Mouse (Mus musculus) layer of hippocampus, adult 2 months (tissue): ENCODE data around the gene Stil. TPM values are rescaled to one million over a fixed set of nuclear protein-coding genes. Genes with fewer than 3 reads are reported as not detected.

Experiments used
- DNase-seq, 2 experiments: peaks; one replicate each; pipeline ENCODE4 v3.0.0; 2022; ENCODE audit warnings: low spot score in 2 of 2
- H3K27ac ChIP-seq: fragments of 200-600 bp; 2 replicates; pipeline ENCODE4 v1.8.1; 2022
- H3K4me3 ChIP-seq: fragments of 200-600 bp; 2 replicates; pipeline ENCODE4 v1.8.1; 2022; ENCODE audit warnings: mild to moderate bottlenecking
- CTCF ChIP-seq: fragments of 200-600 bp; conservative IDR thresholded peaks from 2 replicates; pipeline ENCODE4 v1.8.1; 2022; ENCODE audit warnings: antibody characterized with exemption, mild to moderate bottlenecking, moderate library complexity
- total RNA-seq, 2 experiments: library from RNA; stranded (reverse); gene quantifications; 2 replicates each; pipeline ENCODE4 v1.2.3; 2021

Gene Stil
- total RNA-seq, 2 experiments from 2014 or later = 0.27 to 0.69 TPM

DNA sequence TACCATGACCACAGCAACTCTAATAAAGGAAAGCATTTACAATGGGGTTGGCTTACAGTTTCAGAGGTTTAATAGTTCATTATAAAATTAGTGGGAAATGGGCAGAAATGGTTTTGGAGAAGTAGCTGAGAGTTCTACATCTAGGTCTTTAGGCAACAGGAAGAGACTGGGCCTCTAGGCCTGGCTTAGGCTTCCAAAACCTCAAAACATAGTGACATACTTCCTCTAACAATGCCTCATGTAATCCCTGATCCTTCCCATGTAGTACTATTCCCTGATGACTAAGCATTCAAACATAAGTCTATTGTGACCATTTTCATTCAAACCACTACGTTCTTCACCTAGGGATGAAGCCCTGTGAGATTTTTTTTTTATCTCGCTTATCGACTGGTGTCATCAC, 5.7 kb upstream of the Stil start:
- Histone ChIP-seq H3K4me3 (no peak overlapping the region), H3K27ac (no peak overlapping the region)
- no peak for TF ChIP-seq CTCF
- no peak for DNase-seq

DNA sequence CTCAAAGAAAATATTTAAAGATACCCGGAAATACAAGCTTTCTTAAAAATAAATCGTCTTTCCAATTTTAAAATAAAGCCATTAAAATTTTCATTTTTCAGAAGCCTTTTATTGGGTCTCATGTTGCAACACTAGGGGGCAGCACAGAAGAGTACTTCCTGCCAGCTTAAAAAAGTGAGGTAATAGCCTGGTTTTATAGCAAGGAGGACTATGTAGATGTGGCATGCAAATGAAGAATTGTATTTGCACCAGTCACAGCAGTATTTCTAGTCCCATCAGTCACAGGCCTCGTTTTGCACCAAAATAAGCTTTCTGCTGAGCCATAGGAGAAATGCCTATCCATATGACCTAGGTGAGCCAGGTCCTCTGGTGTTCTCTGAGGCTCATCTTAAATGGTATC, 2.9 kb upstream of the Stil start:
- H3K4me3 ChIP-seq = no peak overlapping the region
- DNase-seq = peak in 1 of 2 experiments; percentile 30
- no peak overlapping the region for H3K27ac ChIP-seq
- peak; percentile 86 for TF ChIP-seq CTCF

DNA sequence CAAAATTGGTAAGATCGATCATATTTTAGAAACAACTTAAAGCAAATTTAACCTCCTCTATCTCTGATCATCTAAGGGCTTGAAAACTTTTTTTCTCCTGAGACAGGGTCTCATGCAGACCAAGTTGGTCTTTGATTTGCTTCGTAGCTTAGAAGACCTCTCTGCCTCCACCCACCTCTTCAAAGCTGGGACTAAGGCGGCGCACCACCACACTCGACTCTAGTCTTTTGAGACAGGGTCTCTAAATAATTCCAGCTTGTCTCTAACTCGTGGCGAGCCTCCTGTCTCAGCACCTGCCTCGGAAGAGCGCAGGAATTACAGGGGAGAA, 550 bp upstream of the Stil start:
- Histone ChIP-seq H3K4me3 (peak overlapping the region; percentile 88), H3K27ac (peak overlapping the region; percentile 97)
- no peak for DNase-seq
- no peak for TF ChIP-seq CTCF

DNA sequence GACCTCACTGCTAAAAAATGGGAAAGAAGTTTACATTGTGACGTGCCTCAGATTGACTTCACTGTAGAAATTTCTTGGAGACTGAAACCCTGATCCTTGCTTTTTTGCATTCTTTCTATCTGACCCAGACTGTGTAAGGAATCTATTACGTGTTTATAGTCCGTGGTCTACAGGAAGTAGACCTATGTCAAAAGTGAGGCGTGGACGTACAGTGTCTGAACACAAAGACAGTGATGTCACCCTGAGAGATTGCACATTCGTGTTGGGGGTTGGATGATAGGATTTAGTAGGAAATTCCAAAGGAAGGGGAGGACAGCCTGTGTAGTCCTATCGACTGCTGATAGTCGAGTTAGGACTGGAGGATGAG, 453 bp downstream of the Stil start:
- DNase-seq = no peak
- no peak for TF ChIP-seq CTCF
- Histone ChIP-seq H3K27ac (no peak overlapping the region), H3K4me3 (peak overlapping the region; percentile 88)

DNA sequence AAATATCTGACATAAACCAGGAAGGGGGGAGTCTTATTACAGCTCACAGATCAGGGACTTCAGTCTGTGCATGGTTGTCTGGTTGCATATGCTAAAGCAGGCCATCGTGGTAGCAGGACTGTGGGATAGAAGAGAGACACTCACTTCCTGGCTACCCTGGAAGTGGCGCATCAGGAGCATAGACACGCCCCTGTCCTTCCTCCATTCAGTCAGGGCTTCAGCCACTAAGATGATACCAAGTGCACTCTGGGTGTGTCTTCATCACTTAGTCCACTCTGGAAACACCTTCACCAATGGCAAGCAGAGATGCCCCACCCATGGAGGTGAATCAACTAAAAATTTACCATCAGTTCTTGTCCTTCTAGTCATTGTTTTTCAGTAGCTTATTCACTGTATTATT, 14.3 kb downstream of the Stil start:
- TF ChIP-seq CTCF = no peak
- no peak for DNase-seq
- Histone ChIP-seq H3K27ac (no peak overlapping the region), H3K4me3 (no peak overlapping the region)

DNA sequence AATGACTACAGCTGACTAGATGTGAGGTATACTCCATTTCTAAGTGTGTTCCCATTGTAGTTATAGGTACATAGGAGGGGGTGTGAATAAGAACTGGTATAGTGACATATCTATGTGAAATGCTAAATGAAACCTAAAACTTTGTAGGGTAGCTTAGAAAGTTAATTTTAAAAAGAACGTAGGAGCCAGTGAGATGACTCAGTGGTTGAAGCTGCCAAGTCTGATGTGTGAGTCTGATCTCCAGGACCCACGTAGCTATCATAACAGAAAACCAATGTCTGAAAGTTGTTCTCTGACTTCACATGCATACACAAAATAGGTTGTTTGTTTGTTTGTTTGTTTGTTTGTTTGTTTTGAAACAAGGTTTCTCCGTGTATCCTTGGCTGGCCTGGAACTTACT, 20.0 kb downstream of the Stil start:
- no peak for DNase-seq
- no peak for TF ChIP-seq CTCF
- Histone ChIP-seq H3K4me3 (no peak overlapping the region), H3K27ac (no peak overlapping the region)

DNA sequence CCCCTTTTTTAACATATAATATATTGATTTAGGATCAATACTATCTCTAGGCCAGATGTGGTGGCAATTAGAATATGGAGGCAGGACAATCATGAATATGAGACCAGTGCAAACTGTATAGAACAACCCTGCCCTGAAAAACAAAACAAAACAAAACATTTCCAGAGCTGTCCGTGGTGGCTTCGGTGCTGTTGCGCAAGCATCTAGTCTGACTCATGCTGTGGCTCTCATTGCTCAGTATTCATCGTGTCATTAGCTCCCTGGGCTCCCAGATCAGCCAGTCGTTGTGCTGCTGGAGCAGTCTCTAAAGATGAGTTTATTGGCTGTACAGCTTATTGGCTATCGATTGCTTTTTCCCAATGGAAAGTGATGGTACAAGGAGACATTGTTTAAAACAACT, 35.1 kb downstream of the Stil start:
- DNase-seq = no peak
- Histone ChIP-seq H3K27ac (no peak overlapping the region), H3K4me3 (no peak overlapping the region)
- no peak for TF ChIP-seq CTCF

DNA sequence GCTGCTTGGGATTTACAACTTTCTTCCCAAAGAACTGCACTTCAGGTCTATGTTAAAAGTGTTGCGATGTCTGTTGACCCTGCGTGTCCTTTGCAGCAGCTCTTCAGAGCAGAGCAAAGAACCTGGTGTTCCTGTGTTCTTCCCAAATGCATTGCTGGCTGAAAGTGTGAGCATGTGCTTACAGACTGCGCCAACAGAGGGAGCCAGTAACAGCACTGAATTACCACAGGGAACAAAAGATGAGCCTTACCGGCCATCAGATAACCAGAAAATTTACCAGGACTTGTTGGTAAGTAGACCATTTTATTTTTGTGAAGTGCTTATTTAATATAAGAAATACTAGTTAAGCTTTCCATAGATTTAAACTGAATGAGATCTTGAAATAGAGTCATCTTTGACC, 38.3 kb downstream of the Stil start:
- DNase-seq = peak in 1 of 2 experiments; percentile 49
- Histone ChIP-seq H3K4me3 (no peak overlapping the region), H3K27ac (no peak overlapping the region)
- peak; percentile 90 for TF ChIP-seq CTCF

DNA sequence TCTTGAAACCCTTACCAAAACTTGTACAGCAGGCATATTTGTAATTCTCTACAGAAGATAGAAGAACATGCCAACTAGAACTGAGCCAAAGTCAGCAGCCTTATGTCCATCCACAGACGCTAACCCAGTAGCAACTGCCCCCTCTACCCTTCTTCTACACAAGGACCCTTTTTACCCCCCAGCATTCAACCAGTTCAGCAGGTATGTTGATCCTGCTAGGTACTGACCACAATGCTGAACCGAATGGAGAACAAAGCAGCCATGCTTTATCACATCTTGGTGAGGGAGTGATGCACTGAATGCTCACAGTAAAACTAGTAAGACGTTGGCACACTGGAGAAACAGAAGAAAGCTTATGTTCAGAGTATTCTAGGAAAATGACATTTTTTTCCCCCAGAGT, 45.7 kb downstream of the Stil start:
- Histone ChIP-seq H3K4me3 (no peak overlapping the region), H3K27ac (no peak overlapping the region)
- TF ChIP-seq CTCF = no peak
- DNase-seq = no peak

DNA sequence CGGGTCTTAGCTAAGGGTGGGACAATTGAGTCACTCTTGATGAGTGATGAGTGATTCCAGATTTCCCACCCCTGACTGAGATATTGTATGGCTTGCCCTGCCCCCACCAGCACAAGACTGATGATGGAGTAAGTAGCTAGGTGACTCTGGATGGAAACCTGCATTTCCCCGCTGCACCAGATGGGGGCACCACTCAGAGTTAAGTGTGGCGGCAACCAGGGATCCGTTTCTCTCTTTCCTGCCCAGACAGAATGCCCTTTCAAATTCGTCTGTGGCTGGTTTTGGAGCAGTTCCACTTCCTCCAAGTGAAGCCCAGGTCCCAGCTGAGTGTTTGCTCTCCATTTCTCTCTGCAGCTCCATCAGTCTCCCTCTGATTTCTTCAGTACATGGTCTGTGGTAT, 47.8 kb downstream of the Stil start:
- Histone ChIP-seq H3K4me3 (no peak overlapping the region), H3K27ac (no peak overlapping the region)
- peak in 1 of 2 experiments; percentile 34 for DNase-seq
- TF ChIP-seq CTCF = peak; percentile 75

DNA sequence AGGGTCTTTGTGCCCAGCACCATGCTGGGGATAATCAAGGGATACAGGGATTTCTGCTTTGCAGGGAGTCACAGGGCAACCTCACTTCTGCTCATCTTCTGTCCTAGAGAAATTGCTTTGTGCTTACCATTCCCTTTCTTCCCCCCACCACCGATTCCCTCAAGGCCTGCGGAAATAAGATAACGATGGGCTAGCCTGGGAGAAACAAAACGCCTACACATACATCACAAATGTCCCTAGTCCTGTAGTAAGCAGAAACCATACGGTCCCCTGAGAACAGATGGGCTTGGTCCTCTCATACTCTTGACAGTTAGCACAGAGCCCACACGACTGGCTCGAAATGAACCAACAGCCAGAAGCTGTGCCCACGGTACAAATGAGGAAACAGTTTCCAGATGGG, 48.2 kb downstream of the Stil start:
- no peak overlapping the region for H3K27ac ChIP-seq
- no peak for DNase-seq
- no peak overlapping the region for H3K4me3 ChIP-seq
- TF ChIP-seq CTCF = no peak

DNA sequence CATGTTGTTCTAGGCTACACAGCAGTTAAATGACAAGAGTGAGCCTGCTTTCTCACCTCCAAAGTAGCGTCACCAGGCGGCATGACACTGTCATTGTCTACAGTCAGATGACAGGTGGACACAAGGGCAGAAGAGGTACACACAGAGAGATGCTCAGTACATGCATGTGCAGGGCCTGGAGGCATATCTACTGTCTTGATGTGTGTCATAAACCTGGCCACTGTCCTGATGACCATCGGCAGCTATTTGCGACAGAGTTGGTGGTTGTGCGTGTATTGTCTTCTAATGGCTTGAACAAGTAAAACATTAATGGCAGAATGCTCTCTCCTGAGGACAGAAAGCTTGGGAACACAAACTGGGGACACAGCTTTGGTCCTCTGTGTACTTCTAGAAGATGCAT, 51.3 kb downstream of the Stil start:
- Histone ChIP-seq H3K27ac (no peak overlapping the region), H3K4me3 (no peak overlapping the region)
- TF ChIP-seq CTCF = no peak
- no peak for DNase-seq

DNA sequence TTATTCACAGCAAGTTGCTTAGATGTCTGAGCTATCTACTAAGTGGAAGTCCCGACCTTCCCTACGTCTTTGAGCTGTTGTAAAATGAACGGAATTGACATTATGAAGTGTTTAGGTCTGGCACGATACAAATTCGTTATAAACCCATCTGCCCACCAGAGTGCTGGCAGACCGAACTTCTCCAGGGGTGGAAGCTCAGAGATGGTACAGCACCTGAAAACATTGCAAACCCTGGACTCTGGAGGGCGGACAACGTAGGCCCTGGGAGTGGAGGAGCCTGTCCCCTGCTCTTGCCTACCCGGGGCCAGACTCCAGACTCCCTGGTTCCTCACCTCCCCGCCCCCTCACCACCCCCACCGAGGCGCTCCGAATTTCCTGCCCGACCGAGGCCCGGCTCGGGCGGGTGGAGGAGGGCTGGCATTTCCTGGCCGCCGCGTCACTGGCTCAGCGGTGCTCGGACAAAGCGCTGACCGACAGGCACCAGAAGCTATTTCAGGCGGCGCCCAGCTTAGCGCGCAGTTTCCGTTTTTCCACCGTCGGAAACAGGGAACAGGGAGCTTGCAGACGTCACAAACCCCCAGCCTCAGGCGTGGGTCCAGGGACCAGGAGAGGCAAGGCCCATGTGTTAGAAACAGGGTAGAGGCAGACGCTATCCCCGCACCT, 52.5 kb downstream of the Stil start:
- Histone ChIP-seq H3K4me3 (peak overlapping the region; percentile 9; the same call in 1 of the 2 replicates), H3K27ac (peak overlapping the region; percentile 64)
- DNase-seq = no peak
- TF ChIP-seq CTCF = no peak

DNA sequence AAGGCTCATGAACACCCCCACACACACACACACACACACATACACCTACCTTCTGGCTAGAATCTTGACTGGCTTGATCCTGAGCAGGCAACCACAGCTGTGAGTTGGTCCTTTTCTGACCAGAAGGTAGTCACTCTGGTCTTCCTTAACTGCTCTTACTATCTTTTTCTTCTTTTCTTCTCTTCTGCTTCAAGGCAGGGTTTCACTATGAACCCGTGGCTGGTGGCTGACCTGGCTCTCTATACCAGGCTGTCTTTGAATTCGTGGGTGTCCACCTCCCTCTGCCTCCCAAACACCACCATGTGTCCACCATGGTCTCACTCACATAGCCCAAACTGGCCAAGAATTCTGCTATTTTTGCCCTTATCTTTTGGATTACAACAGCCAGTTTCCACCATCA, 55.1 kb downstream of the Stil start:
- DNase-seq = no peak
- TF ChIP-seq CTCF = no peak
- no peak overlapping the region for H3K27ac ChIP-seq
- H3K4me3 ChIP-seq = no peak overlapping the region

DNA sequence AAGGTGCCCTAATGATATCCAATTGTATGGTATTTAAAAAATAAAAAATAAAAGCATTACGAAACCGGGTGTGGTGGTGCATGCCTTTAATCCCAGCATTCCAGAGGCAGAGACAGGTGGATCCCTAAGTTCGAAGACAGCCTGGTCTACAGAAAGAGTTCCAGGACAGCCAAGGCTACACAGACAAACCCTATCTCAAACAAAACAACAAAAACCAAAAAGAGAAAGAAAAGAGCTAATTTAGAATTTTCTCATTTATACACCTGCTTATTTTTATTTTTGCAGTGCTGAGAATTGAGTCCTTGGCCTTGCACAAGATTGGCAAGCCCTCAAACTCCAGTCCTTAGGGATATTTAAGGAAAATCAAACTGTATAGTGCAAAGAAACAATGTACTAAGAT, 55.7 kb downstream of the Stil start:
- no peak for TF ChIP-seq CTCF
- Histone ChIP-seq H3K4me3 (no peak overlapping the region), H3K27ac (no peak overlapping the region)
- no peak for DNase-seq
